Mouse (Mus musculus) adrenal gland, adult 18-20 months (tissue): ENCODE results near the gene Chml. TPM values are rescaled to one million over a fixed set of nuclear protein-coding genes. Genes with fewer than 3 reads are reported as not detected.

Source experiments
- DNase-seq, 2 experiments: peaks; one replicate each; pipeline ENCODE4 v3.0.0; 2021 to 2022; ENCODE audit warnings: low spot score in 2 of 2
- total RNA-seq, 2 experiments: library from RNA; stranded (reverse); gene quantifications; 1 replicate in 1 of 2; 2 replicates in 1 of 2; pipeline ENCODE4 v1.2.3; 2021

Gene Chml
- total RNA-seq, 2 experiments from 2014 or later: 7.5 to 8.4 TPM

GRCm38 (mm10) chr1:175659900-175660299 lies 32.8 kb downstream of the Chml start:
- DNase-seq: no peak

GRCm38 (mm10) chr1:175648615-175649014 lies 44.1 kb downstream of the Chml start:
- no peak for DNase-seq

GRCm38 (mm10) chr1:175646952-175647351 lies 45.7 kb downstream of the Chml start:
- DNase-seq: no peak

GRCm38 (mm10) chr1:175643496-175644265 lies 49.0 kb downstream of the Chml start:
- DNase-seq: no peak

GRCm38 (mm10) chr1:175640435-175641150 lies 52.1 kb downstream of the Chml start:
- DNase-seq: no peak

- no peak for DNase-seq
Measured at GRCm38 (mm10) chr1:175639072-175639471, 53.6 kb downstream of the Chml start.

- DNase-seq: no peak
Measured at GRCm38 (mm10) chr1:175637677-175638076, 55.0 kb downstream of the Chml start.

GRCm38 (mm10) chr1:175632470-175632869 lies 60.2 kb downstream of the Chml start:
- no peak for DNase-seq

Other genes with a start within 250 kb of the Chml start
- gene Rgs7, start 200.4 kb downstream of the Chml start, total RNA-seq: 10 to 100 TPM; 13.3 to 21.2 TPM
- gene Kmo, start 72.5 kb downstream of the Chml start, total RNA-seq: under 1 TPM; 0.10 to 0.29 TPM
- gene Fh1, start 67.3 kb downstream of the Chml start, total RNA-seq: 100 to 1,000 TPM; 199 to 338 TPM
- gene Opn3, start 125 bp downstream of the Chml start, total RNA-seq: 10 to 100 TPM; 10.1 to 11.3 TPM
- gene Wdr64, start 5.7 kb upstream of the Chml start, total RNA-seq: not detected
- gene Exo1, start 187.7 kb upstream of the Chml start, total RNA-seq: 1 to 10 TPM in 1 of 2 experiments, under 1 TPM in 1; 0.93 to 1.2 TPM
- gene Gm38100, start 227.4 kb upstream of the Chml start, total RNA-seq: not detected